Mouse (Mus musculus) C2C12 (cell line): ENCODE data around the gene Gm13694. TPM values are rescaled to one million over a fixed set of nuclear protein-coding genes. Genes with fewer than 3 reads are reported as not detected.
"Not testable (repeated sequence)": the region's sequence is repeated elsewhere in the genome, so short reads cannot be mapped to it uniquely, and the experiment has no call there.

ENCODE experiments used
- H3K27me3 ChIP-seq: one replicate; pipeline ENCODE4 v1.6.1; 2011; ENCODE audit not compliant: control insufficient read depth, insufficient read depth, insufficient read length
- H3K36me3 ChIP-seq: one replicate; pipeline ENCODE4 v1.6.1; 2011; ENCODE audit not compliant: control insufficient read depth, insufficient read depth
- H3K4me3 ChIP-seq: one replicate; pipeline ENCODE4 v1.5.1; 2011; ENCODE audit warnings: mild to moderate bottlenecking, control low read depth; ENCODE audit not compliant: poor library complexity, insufficient read depth, severe bottlenecking
- H3K79me2 ChIP-seq: one replicate; pipeline ENCODE4 v1.6.1; 2011; ENCODE audit not compliant: control insufficient read depth, insufficient read depth
- H3K79me3 ChIP-seq: one replicate; pipeline ENCODE4 v1.6.1; 2011; ENCODE audit warnings: low read depth, control low read depth
- H3ac ChIP-seq: one replicate; pipeline ENCODE3; 2011; ENCODE audit warnings: low read depth; ENCODE audit not compliant: control insufficient read depth, insufficient read length
- CEBPB ChIP-seq: IDR thresholded peaks from one replicate; pipeline ENCODE4 v1.6.1; 2011; ENCODE audit warnings: low read depth, mild to moderate bottlenecking, control low read depth, moderate library complexity
- CTCF ChIP-seq: IDR thresholded peaks from one replicate; pipeline ENCODE4 v1.5.1; 2011; ENCODE audit not compliant: control insufficient read depth, insufficient read depth, insufficient read length
- FOSL1 ChIP-seq: IDR thresholded peaks from one replicate; pipeline ENCODE4 v1.8.0; 2011; ENCODE audit warnings: mild to moderate bottlenecking, low read length; ENCODE audit not compliant: poor library complexity, insufficient read depth, severe bottlenecking
- MAX ChIP-seq: IDR thresholded peaks from one replicate; pipeline ENCODE4 v1.6.1; 2011; ENCODE audit warnings: mild to moderate bottlenecking, control low read depth
- MYOD1 ChIP-seq: IDR thresholded peaks from one replicate; pipeline ENCODE4 v1.6.1; 2011; ENCODE audit warnings: low read depth; ENCODE audit not compliant: control insufficient read depth, insufficient read length
- MYOG ChIP-seq: IDR thresholded peaks from one replicate; pipeline ENCODE4 v1.6.1; 2011; ENCODE audit not compliant: control insufficient read depth, insufficient read length; ENCODE audit errors: extremely low read depth
- USF1 ChIP-seq: IDR thresholded peaks from one replicate; pipeline ENCODE4 v1.6.1; 2011; ENCODE audit warnings: low read depth, mild to moderate bottlenecking, control low read depth, moderate library complexity
- long read RNA-seq, 2 experiments: library from polyadenylated mRNA; unstranded; transcript quantifications; one replicate each; pipeline ENCODE4 v2.0.0; 2019 to 2020
- polyA plus RNA-seq: library from polyadenylated mRNA; unstranded; fragments of >200 nt; fragmentation: generic; extraction: Trizol; gene quantifications from one replicate; pipeline ENCODE4 v1.2.1, GENCODE M21; 2012; ENCODE audit warnings: missing spikeins

Gene Gm13694
- not detected for polyA plus RNA-seq
- long read RNA-seq, experiment 1: 0 reads
- long read RNA-seq, experiment 2: 0 reads

DNA sequence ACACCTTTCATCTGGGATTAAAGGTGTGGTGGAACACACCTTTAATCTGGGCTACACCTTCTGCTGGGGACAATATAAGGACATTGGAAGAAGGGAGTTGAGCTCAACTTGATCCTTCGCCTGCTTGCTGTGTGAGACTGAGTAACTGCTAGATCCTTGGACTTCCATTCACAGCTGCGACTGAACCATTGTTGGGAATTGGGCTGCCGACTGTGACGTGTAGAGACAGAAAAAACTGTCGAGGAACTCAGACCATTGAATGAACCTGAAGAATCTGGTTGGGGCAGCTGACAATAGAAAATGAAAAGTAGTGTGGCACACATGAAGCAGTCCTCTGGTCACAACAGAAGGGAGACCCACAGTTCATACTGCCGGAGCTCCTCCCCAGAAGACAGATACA, at the start of gene Gm13694:
Gene Gm13694, plus strand, starts transcription at position 301 of the 400 bp plus-strand sequence.
- H3K36me3 ChIP-seq, H3K4me3 ChIP-seq, H3K79me2 ChIP-seq, H3ac ChIP-seq, H3K79me3 ChIP-seq, H3K27me3 ChIP-seq: not testable (repeated sequence)

GRCm38 (mm10) chr2:83929478-83930088, 49.1 kb upstream of the Gm13694 start:
- Histone ChIP-seq H3K27me3 (no peaks in the 10 kb centered on the region), H3K79me3 (no peaks in the 10 kb centered on the region), H3K4me3 (no peak overlapping the region), H3K79me2 (no peaks in the 10 kb centered on the region), H3ac (no peak overlapping the region), H3K36me3 (no peaks in the 10 kb centered on the region)
- TF ChIP-seq FOSL1: no peak
- TF ChIP-seq CTCF: no peak
- no peak for TF ChIP-seq MYOG

- Histone ChIP-seq H3K27me3 (no peaks in the 10 kb centered on the region), H3K79me2 (no peaks in the 10 kb centered on the region), H3ac (no peak within 1 kb of the TSS), H3K36me3 (no peaks in the 10 kb centered on the region), H3K4me3 (no peak within 1 kb of the TSS), H3K79me3 (no peaks in the 10 kb centered on the region)
- TF ChIP-seq MAX: no peak
- TF ChIP-seq MYOD1: no peak
- TF ChIP-seq MYOG: no peak
- TF ChIP-seq USF1: no peak
Measured at GRCm38 (mm10) chr2:83940931-83941361, 37.8 kb upstream of the Gm13694 start, which contains the start of gene Zswim2. Gene Zswim2 (minus strand): TSS chr2:83941228.

DNA sequence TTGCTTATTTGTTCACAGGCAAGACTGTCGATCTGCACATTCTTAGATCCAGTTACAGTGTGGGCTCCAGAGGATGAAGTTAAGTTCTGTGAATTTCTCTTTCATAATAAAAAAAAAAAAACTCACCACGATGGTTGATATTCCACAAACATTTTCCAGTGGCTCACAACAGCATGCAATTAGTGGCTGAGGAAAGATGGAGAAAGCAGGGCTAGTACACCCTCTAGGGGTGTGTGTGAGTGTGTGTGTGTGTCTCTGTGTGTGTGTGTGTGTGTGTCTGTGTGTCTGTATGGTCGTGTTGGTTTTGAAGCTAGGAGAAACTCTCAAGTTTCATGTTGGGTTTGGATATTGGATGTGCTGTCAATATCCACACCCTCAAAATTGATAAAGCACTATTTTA, 37.4 kb upstream of the Gm13694 start:
- Histone ChIP-seq H3K36me3 (no peaks in the 10 kb centered on the region), H3ac (no peak overlapping the region), H3K79me2 (no peaks in the 10 kb centered on the region), H3K79me3 (no peaks in the 10 kb centered on the region), H3K4me3 (no peak overlapping the region), H3K27me3 (no peaks in the 10 kb centered on the region)
- TF ChIP-seq CEBPB: no peak
- no peak for TF ChIP-seq USF1
- TF ChIP-seq MAX: no peak
- no peak for TF ChIP-seq MYOD1
- TF ChIP-seq CTCF: no peak
- no peak for TF ChIP-seq MYOG
- no peak for TF ChIP-seq FOSL1

DNA sequence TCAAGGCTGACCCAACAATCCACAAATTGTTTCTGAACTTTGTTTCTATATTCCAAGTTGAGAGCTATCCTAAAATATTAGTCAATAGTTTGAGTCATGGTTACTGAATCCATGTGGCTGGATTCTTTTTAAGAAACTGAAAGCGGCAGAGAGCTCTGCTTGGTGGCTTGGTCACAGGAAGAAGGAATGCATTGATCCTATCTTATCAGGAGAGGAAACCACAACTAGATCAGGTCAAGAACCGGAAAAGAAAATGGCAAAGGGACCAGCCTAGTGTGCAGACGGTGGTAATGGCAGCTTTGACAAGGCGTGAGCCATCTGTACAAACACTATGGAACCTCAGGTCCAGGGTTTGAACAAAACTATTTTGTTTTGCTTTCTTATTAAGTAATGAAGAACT, 36.9 kb upstream of the Gm13694 start:
- Histone ChIP-seq H3K36me3 (no peaks in the 10 kb centered on the region), H3K79me3 (no peaks in the 10 kb centered on the region), H3K27me3 (no peaks in the 10 kb centered on the region), H3ac (no peak overlapping the region), H3K79me2 (no peaks in the 10 kb centered on the region), H3K4me3 (no peak overlapping the region)
- TF ChIP-seq MYOG: no peak
- no peak for TF ChIP-seq CTCF
- no peak for TF ChIP-seq MYOD1
- TF ChIP-seq CEBPB: no peak
- no peak for TF ChIP-seq FOSL1
- no peak for TF ChIP-seq USF1
- no peak for TF ChIP-seq MAX

- H3K36me3 ChIP-seq, H3K79me2 ChIP-seq, H3K27me3 ChIP-seq, H3K79me3 ChIP-seq, H3K4me3 ChIP-seq, H3ac ChIP-seq: not testable (repeated sequence)
Measured at GRCm38 (mm10) chr2:83955393-83955792, 23.3 kb upstream of the Gm13694 start, which contains the start of gene Gm13698. Gene Gm13698 (plus strand): TSS chr2:83955693.

GRCm38 (mm10) chr2:83961203-83961602, 17.5 kb upstream of the Gm13694 start, which contains the start of gene Gm13693:
Gene Gm13693 (plus strand): TSS chr2:83961503.
- H3K79me3 ChIP-seq, H3K79me2 ChIP-seq: not testable (repeated sequence)

DNA sequence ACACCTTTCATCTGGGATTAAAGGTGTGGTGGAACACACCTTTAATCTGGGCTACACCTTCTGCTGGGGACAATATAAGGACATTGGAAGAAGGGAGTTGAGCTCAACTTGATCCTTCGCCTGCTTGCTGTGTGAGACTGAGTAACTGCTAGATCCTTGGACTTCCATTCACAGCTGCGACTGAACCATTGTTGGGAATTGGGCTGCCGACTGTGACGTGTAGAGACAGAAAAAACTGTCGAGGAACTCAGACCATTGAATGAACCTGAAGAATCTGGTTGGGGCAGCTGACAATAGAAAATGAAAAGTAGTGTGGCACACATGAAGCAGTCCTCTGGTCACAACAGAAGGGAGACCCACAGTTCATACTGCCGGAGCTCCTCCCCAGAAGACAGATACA, 11.7 kb upstream of the Gm13694 start, which contains the start of gene Gm13695:
Gene Gm13695, plus strand, starts transcription at position 301 of the 400 bp plus-strand sequence.
- not testable (repeated sequence) for H3K27me3 ChIP-seq, H3K4me3 ChIP-seq, H3K36me3 ChIP-seq, H3K79me2 ChIP-seq, H3K79me3 ChIP-seq, H3ac ChIP-seq

More at GRCm38 (mm10) chr2:83961203-83961602, 17.5 kb upstream of the Gm13694 start, which contains the start of gene Gm13693:
- not testable (repeated sequence) for H3K36me3 ChIP-seq, H3K4me3 ChIP-seq, H3K27me3 ChIP-seq, H3ac ChIP-seq

- H3K27me3 ChIP-seq, H3K79me2 ChIP-seq, H3K79me3 ChIP-seq, H3ac ChIP-seq, H3K4me3 ChIP-seq, H3K36me3 ChIP-seq: not testable (repeated sequence)
Measured at GRCm38 (mm10) chr2:83972823-83973222, 5.9 kb upstream of the Gm13694 start, which contains the start of gene Gm13696. Gene Gm13696 (plus strand): TSS chr2:83973123.

DNA sequence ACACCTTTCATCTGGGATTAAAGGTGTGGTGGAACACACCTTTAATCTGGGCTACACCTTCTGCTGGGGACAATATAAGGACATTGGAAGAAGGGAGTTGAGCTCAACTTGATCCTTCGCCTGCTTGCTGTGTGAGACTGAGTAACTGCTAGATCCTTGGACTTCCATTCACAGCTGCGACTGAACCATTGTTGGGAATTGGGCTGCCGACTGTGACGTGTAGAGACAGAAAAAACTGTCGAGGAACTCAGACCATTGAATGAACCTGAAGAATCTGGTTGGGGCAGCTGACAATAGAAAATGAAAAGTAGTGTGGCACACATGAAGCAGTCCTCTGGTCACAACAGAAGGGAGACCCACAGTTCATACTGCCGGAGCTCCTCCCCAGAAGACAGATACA, 5.7 kb downstream of the Gm13694 start, which contains the start of gene Gm13697:
Gene Gm13697, plus strand, starts transcription at position 301 of the 400 bp plus-strand sequence.
- not testable (repeated sequence) for H3K4me3 ChIP-seq, H3K79me2 ChIP-seq, H3K36me3 ChIP-seq, H3ac ChIP-seq, H3K27me3 ChIP-seq, H3K79me3 ChIP-seq
